Mouse (Mus musculus): ENCODE measurements around the gene Ncoa4. TPM values are rescaled to one million over a fixed set of nuclear protein-coding genes. Genes with fewer than 3 reads are reported as not detected.

The Ncoa4 gene
- polyA plus RNA-seq, 1 experiment = 22.8 TPM

DNA sequence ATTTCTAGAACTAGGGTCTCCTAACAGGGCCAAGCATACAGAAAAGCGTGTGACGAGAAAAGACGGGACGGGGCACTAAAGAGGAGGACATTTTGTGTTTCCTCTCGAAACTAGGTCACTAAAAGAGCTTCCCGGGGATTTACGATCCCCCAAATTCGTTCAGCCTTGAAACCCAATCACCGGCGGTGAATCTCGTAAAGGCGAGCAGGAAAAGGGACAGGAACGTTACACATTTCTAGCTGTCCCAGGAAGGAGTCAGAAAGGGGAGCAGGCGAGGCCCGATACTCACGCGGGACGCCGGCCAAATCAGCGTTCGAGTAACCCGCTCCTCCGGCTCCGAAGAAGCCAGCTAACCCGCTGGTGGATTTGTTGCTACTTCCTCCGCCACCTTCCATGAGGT lies 41.7 kb downstream of the Ncoa4 start:
- TF ChIP-seq POLR2A (IDR thresholded peaks at IDR 0.05; ENCODE audit: low read depth, low read length) = no peak
- no peak for TF ChIP-seq CTCF (IDR thresholded peaks at IDR 0.05; ENCODE audit: extremely low read depth, insufficient read length, insufficient replicate concordance, low read depth, low read length)
- Histone ChIP-seq H3K4me3 (ENCODE audit: low read depth, low read length) (peak overlapping the region; percentile 100), H3K4me1 (ENCODE audit: control insufficient read depth, insufficient read depth, insufficient read length, low read length) (peaks cover 10% of the 10 kb centered on the region; the same call in 1 of the 2 replicates), H3K27ac (ENCODE audit: insufficient read depth, low read depth, low read length) (peak overlapping the region; percentile 64; the same call in 1 of the 2 replicates), H3K36me3 (ENCODE audit: control insufficient read depth, insufficient read depth, low read length) (peaks cover 17% of the 10 kb centered on the region), H3K27me3 (ENCODE audit: control insufficient read depth, insufficient read depth, low read length) (no peaks in the 10 kb centered on the region)
- under 1% methylated on average over 26 of the region's 26 CpGs for WGBS

DNA sequence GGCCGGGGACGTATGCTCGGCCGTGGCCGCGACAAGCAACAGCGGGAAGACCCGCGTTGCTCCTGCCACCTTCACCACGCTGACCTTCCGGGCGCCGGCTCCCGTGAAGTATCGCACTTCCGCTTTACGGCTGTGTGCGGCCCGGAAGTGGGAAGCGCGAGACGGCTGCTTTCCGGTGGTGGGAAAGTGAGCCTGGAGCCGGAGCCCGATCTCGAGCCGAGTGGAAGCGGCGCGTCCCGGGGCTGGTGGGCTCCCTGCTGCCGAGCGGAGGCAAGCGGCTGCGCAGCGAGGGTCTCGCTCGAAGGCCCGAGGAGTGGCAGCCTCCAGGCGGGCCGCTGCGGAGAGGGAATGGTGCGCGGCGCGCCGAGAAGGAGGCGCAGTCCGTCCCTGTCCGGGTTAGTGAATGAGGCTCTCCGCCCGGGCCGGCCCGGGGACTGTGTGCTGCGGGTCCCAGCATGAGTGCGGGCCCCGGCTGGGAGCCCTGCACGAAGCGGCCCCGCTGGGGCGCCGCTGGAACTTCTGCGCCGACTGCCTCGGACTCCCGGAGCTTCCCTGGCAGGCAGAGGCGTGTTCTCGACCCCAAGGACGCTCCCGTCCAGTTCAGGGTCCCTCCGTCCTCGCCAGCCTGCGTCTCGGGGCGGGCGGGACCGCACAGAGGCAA lies 42.3 kb downstream of the Ncoa4 start, which contains the start of the genes Timm23 and Parg:
Timm23 (minus strand) TSS at position 108 of the 661 bp plus-strand sequence.
Parg (plus strand) TSS at position 159 of the 661 bp plus-strand sequence.
- Histone ChIP-seq H3K36me3 (ENCODE audit: control insufficient read depth, insufficient read depth, low read length) (peaks cover 14% of the 10 kb centered on the region), H3K4me1 (ENCODE audit: control insufficient read depth, insufficient read depth, insufficient read length, low read length) (peaks cover 10% of the 10 kb centered on the region; the same call in 1 of the 2 replicates), H3K4me3 (ENCODE audit: low read depth, low read length) (peak within 1 kb of the TSS; percentile 100), H3K27me3 (ENCODE audit: control insufficient read depth, insufficient read depth, low read length) (no peaks in the 10 kb centered on the region), H3K27ac (ENCODE audit: insufficient read depth, low read depth, low read length) (peak within 1 kb of the TSS; percentile 64)
- under 1% methylated on average over 77 of the region's 77 CpGs for WGBS
- TF ChIP-seq CTCF (IDR thresholded peaks at IDR 0.05; ENCODE audit: extremely low read depth, insufficient read length, insufficient replicate concordance, low read depth, low read length) (no peak), POLR2A (IDR thresholded peaks at IDR 0.05; ENCODE audit: low read depth, low read length) (no peak)

DNA sequence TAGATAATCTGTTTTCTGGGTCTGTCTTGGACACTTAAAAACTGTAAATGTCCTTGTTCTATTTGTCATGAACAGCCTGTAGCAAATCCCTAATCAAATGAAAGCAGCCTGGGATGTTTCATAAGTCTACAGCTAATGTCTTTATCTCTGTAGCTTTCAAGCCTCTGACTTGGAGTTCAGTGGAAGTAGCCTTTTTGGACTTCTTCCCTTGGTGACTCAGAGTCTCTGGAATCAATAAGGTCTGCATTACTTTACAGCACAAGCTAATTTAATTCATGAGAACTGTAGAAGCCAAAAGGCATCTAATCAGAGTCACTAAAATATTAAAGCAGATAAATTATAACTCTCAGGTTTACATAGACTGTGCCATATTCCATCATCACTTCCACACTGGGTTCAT lies 66.9 kb downstream of the Ncoa4 start:
- H3K4me3 ChIP-seq (ENCODE audit: low read depth, low read length) = no peak overlapping the region
- peaks cover 9% of the 10 kb centered on the region for H3K36me3 ChIP-seq (ENCODE audit: control insufficient read depth, insufficient read depth, low read length)
- H3K27ac ChIP-seq (ENCODE audit: insufficient read depth, low read depth, low read length) = no peak overlapping the region

DNA sequence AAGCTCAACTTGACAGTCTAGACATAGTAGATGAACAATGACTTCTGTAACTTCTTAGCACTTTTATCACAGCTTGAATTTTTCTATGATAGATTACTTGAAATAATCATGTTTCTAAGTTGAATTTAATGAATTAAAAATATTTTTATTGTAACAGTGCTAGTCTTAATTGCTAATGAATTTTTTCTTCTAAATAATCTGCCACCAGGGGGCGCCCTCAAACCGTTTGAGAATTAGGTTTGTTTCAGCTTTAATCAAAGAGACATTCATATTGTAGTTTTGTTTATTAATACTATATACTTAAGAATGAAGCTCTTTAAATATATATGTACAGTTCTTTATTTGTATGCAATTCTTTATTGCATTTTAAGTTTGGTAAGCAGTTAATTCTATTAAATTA lies 69.3 kb downstream of the Ncoa4 start:
- Histone ChIP-seq H3K27me3 (ENCODE audit: control insufficient read depth, insufficient read depth, low read length) (no peaks in the 10 kb centered on the region), H3K36me3 (ENCODE audit: control insufficient read depth, insufficient read depth, low read length) (peaks cover 8% of the 10 kb centered on the region), H3K4me3 (ENCODE audit: low read depth, low read length) (no peak overlapping the region), H3K4me1 (ENCODE audit: control insufficient read depth, insufficient read depth, insufficient read length, low read length) (no peaks in the 10 kb centered on the region), H3K27ac (ENCODE audit: insufficient read depth, low read depth, low read length) (no peak overlapping the region)
- under 1% methylated on average over 2 of the region's 2 CpGs for WGBS
- no peak for TF ChIP-seq CTCF (IDR thresholded peaks at IDR 0.05; ENCODE audit: extremely low read depth, insufficient read length, insufficient replicate concordance, low read depth, low read length)
- TF ChIP-seq POLR2A (IDR thresholded peaks at IDR 0.05; ENCODE audit: low read depth, low read length) = no peak

More for the DNA sequence above, 66.9 kb downstream of the Ncoa4 start:
- no peaks in the 10 kb centered on the region for H3K27me3 ChIP-seq (ENCODE audit: control insufficient read depth, insufficient read depth, low read length)
- no peaks in the 10 kb centered on the region for H3K4me1 ChIP-seq (ENCODE audit: control insufficient read depth, insufficient read depth, insufficient read length, low read length)
- TF ChIP-seq CTCF (IDR thresholded peaks at IDR 0.05; ENCODE audit: extremely low read depth, insufficient read length, insufficient replicate concordance, low read depth, low read length) = no peak
- TF ChIP-seq POLR2A (IDR thresholded peaks at IDR 0.05; ENCODE audit: low read depth, low read length) = no peak

Other genes with a start within 250 kb of the Ncoa4 start
- 0.72 and 2.1 TPM in 2 replicates for gene Galnt15, start 130.9 kb upstream of the Ncoa4 start, polyA plus RNA-seq (2012; rRNA removed)
- gene Oxnad1, start 74.5 kb upstream of the Ncoa4 start, polyA plus RNA-seq (2012; rRNA removed) = 6.7 and 7.2 TPM in 2 replicates
- gene Dph3, start 74.1 kb upstream of the Ncoa4 start, polyA plus RNA-seq (2012; rRNA removed) = 7.7 and 9.0 TPM in 2 replicates
- not detected in 2 replicates for gene Msmb, start 17.8 kb upstream of the Ncoa4 start, polyA plus RNA-seq (2012; rRNA removed)
- gene Timm23, start 42.0 kb downstream of the Ncoa4 start, polyA plus RNA-seq (2012; rRNA removed) = 158 and 177 TPM in 2 replicates
- gene Parg, start 42.1 kb downstream of the Ncoa4 start, polyA plus RNA-seq (2012; rRNA removed) = 2.4 and 3.0 TPM in 2 replicates
- 1.2 and 1.9 TPM in 2 replicates for gene Ogdhl, start 162.2 kb downstream of the Ncoa4 start, polyA plus RNA-seq (2012; rRNA removed)
- not detected in 2 replicates for gene 1700024G13Rik, start 228.5 kb downstream of the Ncoa4 start, polyA plus RNA-seq (2012; rRNA removed)

Data from small intestine, adult 2 months (tissue).